Mouse (Mus musculus) heart, postnatal 0 days (tissue): ENCODE data around the gene Gm45844. TPM values are rescaled to one million over a fixed set of nuclear protein-coding genes. Genes with fewer than 3 reads are reported as not detected.

Experiments
- ATAC-seq: fragments of 200-750 bp; cut with Nextera tagmentation; 2 replicates; pipeline ENCODE4 v1.8.0; 2017; ENCODE audit warnings: low read depth, moderate number of reproducible peaks, moderate library complexity; ENCODE audit not compliant: insufficient read depth
- DNase-seq: peaks from one replicate; pipeline ENCODE4 v3.0.0-alpha.2; 2016; ENCODE audit warnings: low spot score
- H3K27ac ChIP-seq: fragments of 300-500 bp; sonication (generic); 2 replicates; pipeline ENCODE4 v1.5.1; 2014; ENCODE audit warnings: low read depth, mild to moderate bottlenecking
- H3K27me3 ChIP-seq: fragments of 300-500 bp; sonication (generic); 2 replicates; pipeline ENCODE4 v1.6.1; 2014; ENCODE audit warnings: low read length, mixed read lengths; ENCODE audit not compliant: control insufficient read depth, insufficient read depth
- H3K36me3 ChIP-seq: fragments of 300-500 bp; sonication (generic); replicated peaks from 2 replicates; pipeline ENCODE4 v1.6.1; 2014; ENCODE audit warnings: low read length, mixed read lengths; ENCODE audit not compliant: control insufficient read depth, insufficient read depth
- H3K4me1 ChIP-seq: fragments of 300-500 bp; sonication (generic); 2 replicates; pipeline ENCODE4 v1.6.1; 2014; ENCODE audit warnings: antibody characterized with exemption; ENCODE audit not compliant: control insufficient read depth, insufficient read depth
- H3K4me2 ChIP-seq: fragments of 300-500 bp; sonication (generic); 2 replicates; pipeline ENCODE4 v1.6.1; 2014; ENCODE audit warnings: low read depth, mild to moderate bottlenecking, low read length, moderate library complexity
- H3K4me3 ChIP-seq: fragments of 300-500 bp; sonication (generic); 2 replicates; pipeline ENCODE4 v1.5.1; 2014; ENCODE audit warnings: low read depth, low read length
- H3K9ac ChIP-seq: fragments of 300-500 bp; sonication (generic); replicated peaks from 2 replicates; pipeline ENCODE4 v1.6.1; 2014; ENCODE audit warnings: low read depth, low read length, mixed read lengths
- H3K9me3 ChIP-seq: fragments of 300-500 bp; sonication (generic); replicated peaks from 2 replicates; pipeline ENCODE4 v1.6.1; 2016; ENCODE audit warnings: low read length; ENCODE audit not compliant: control insufficient read depth
- CTCF ChIP-seq: IDR thresholded peaks from 2 replicates; pipeline ENCODE4 v1.5.1; 2016; ENCODE audit warnings: antibody characterized with exemption, control low read depth, low read depth
- EP300 ChIP-seq: IDR thresholded peaks from 2 replicates; pipeline ENCODE4 v1.6.1; 2016; ENCODE audit warnings: antibody characterized with exemption, low read depth
- WGBS: fragments of 180-500 bp; shearing (Covaris S2); extraction: QIAGEN DNeasy Blood & Tissue Kit; methylation state at CpG from one replicate; pipeline ENCODE4 v1.1.7; 2014; 5-methylcytosine and 5-hydroxymethylcytosine counted together
- microRNA-seq: library from miRNA; unstranded; fragments of <30 nt; microRNA quantifications from one replicate; pipeline ENCODE4, GENCODE M21; 2016
- polyA plus RNA-seq: library from polyadenylated mRNA; unstranded; fragments of >200 nt; fragmentation: Nextera tagmentation; extraction: Ambion mirVana; gene quantifications from 2 replicates; pipeline ENCODE4 v1.2.1, GENCODE M21; 2015
- total RNA-seq: library from RNA; depleted of rRNA; stranded (reverse); fragments of >200 nt; gene quantifications from 2 replicates; pipeline ENCODE4 v1.2.3, GENCODE M21; 2014; ENCODE audit warnings: low replicate concordance; rRNA removed

The Gm45844 gene
- total and polyA plus RNA-seq, 2 experiments from 2014 or later, result 1.8 to 2.4 TPM

GRCm38 (mm10) chr7:7188191-7188942, 89.7 kb downstream of the Gm45844 start:
- 11% methylated on average over 18 of the region's 18 CpGs for WGBS
- ATAC-seq (peak; percentile 84), DNase-seq (peak; percentile 55)
- Histone ChIP-seq H3K9ac (no peak overlapping the region), H3K4me1 (no peaks in the 10 kb centered on the region), H3K9me3 (no peaks in the 10 kb centered on the region), H3K4me2 (peak overlapping the region; percentile 62), H3K4me3 (peak overlapping the region; percentile 63), H3K27ac (no peak overlapping the region), H3K27me3 (no peaks in the 10 kb centered on the region), H3K36me3 (0 out of 2 replicates have a peak, but pooled peaks cover under 1% of the 10 kb centered on the region)
- TF ChIP-seq EP300, result no peak
- peak; percentile 57 for TF ChIP-seq CTCF

- no peaks in the 10 kb centered on the region for H3K9me3 ChIP-seq
- no peaks in the 10 kb centered on the region for H3K27me3 ChIP-seq
- WGBS, result 29% methylated on average over 13 of the region's 13 CpGs
- H3K4me2 ChIP-seq, result peak overlapping the region; percentile 62
- no peak overlapping the region for H3K27ac ChIP-seq
- peaks cover 8% of the 10 kb centered on the region for H3K36me3 ChIP-seq
- H3K4me1 ChIP-seq, result no peaks in the 10 kb centered on the region
- H3K9ac ChIP-seq, result no peak overlapping the region
- no peak for TF ChIP-seq CTCF
- no peak for TF ChIP-seq EP300
- H3K4me3 ChIP-seq, result peak overlapping the region; percentile 63
- ATAC-seq, result no peak
- DNase-seq, result no peak
Observed at GRCm38 (mm10) chr7:7187417-7188190, 90.5 kb downstream of the Gm45844 start.

- Histone ChIP-seq H3K4me1 (no peaks in the 10 kb centered on the region), H3K9ac (no peak overlapping the region), H3K4me3 (no peak overlapping the region), H3K27me3 (no peaks in the 10 kb centered on the region), H3K4me2 (no peak overlapping the region), H3K27ac (no peak overlapping the region), H3K36me3 (peaks cover 24% of the 10 kb centered on the region), H3K9me3 (no peaks in the 10 kb centered on the region)
- no peak for ATAC-seq
- TF ChIP-seq CTCF (no peak), EP300 (no peak)
- no peak for DNase-seq
- WGBS, result 89% methylated on average over 1 of the region's 1 CpGs
Observed at GRCm38 (mm10) chr7:7185897-7186296, 92.2 kb downstream of the Gm45844 start.

GRCm38 (mm10) chr7:7171227-7172147, 106.6 kb downstream of the Gm45844 start, which contains the start of gene Zfp418:
Gene Zfp418 (plus strand): TSS chr7:7171330.
- TF ChIP-seq EP300, result no peak
- no peak for TF ChIP-seq CTCF
- H3K4me1 ChIP-seq, result peaks cover 7% of the 10 kb centered on the region; the same call in 1 of the 2 replicates
- peaks cover 13% of the 10 kb centered on the region; the same call in 1 of the 2 replicates for H3K36me3 ChIP-seq
- no peak within 1 kb of the TSS for H3K27ac ChIP-seq
- 2% methylated on average over 26 of the region's 26 CpGs for WGBS
- H3K27me3 ChIP-seq, result no peaks in the 10 kb centered on the region
- ATAC-seq, result peak; percentile 93
- peak within 1 kb of the TSS; percentile 91 for H3K4me3 ChIP-seq
- H3K9me3 ChIP-seq, result no peaks in the 10 kb centered on the region
- peak within 1 kb of the TSS; percentile 72 for H3K9ac ChIP-seq
- peak; percentile 84 for DNase-seq
- H3K4me2 ChIP-seq, result peak within 1 kb of the TSS; percentile 93

Small RNA genes within 50 kb of the gene (microRNA-seq; reads per million reads assigned to microRNA genes)
- 1.1 reads per million for gene Mir5620

Other genes with a start within 250 kb of the Gm45844 start
- gene Zfp954, start 156.8 kb downstream of the Gm45844 start, total RNA-seq, result 6.9 and 8.2 TPM in 2 replicates
- gene Zfp954, start 156.8 kb downstream of the Gm45844 start, polyA plus RNA-seq, result 5.3 and 6.1 TPM in 2 replicates
- gene Zfp773, start 141.5 kb downstream of the Gm45844 start, total RNA-seq, result 0.04 TPM in 2 replicates
- 0.48 and 0.57 TPM in 2 replicates for gene Zfp773, start 141.5 kb downstream of the Gm45844 start, polyA plus RNA-seq
- gene Zfp418, start 107.0 kb downstream of the Gm45844 start, total RNA-seq, result 0.46 TPM in 1 of 2 replicates, not detected in the other
- 0.56 and 0.74 TPM in 2 replicates for gene Zfp418, start 107.0 kb downstream of the Gm45844 start, polyA plus RNA-seq
- 2.2 and 2.4 TPM in 2 replicates for gene Zfp772, start 68.3 kb downstream of the Gm45844 start, total RNA-seq
- gene Zfp772, start 68.3 kb downstream of the Gm45844 start, polyA plus RNA-seq, result 2.3 and 2.8 TPM in 2 replicates
- gene Vmn2r29, start 31.0 kb downstream of the Gm45844 start, total RNA-seq, result 0.88 TPM in 1 of 2 replicates, not detected in the other
- not detected in 2 replicates for gene Vmn2r29, start 31.0 kb downstream of the Gm45844 start, polyA plus RNA-seq
- 43.2 and 57.6 TPM in 2 replicates for gene Clcn4, start 22.6 kb upstream of the Gm45844 start, total RNA-seq
- gene Clcn4, start 22.6 kb upstream of the Gm45844 start, polyA plus RNA-seq, result 50.9 and 53.9 TPM in 2 replicates
- not detected in 2 replicates for gene Vmn2r30, start 59.3 kb upstream of the Gm45844 start, total RNA-seq
- gene Vmn2r30, start 59.3 kb upstream of the Gm45844 start, polyA plus RNA-seq, result not detected in 2 replicates
- gene Gm45783, start 96.3 kb upstream of the Gm45844 start, total RNA-seq, result not detected in 2 replicates
- not detected in 2 replicates for gene Gm45783, start 96.3 kb upstream of the Gm45844 start, polyA plus RNA-seq
- not detected in 2 replicates for gene Vmn2r31, start 121.4 kb upstream of the Gm45844 start, total RNA-seq
- gene Vmn2r31, start 121.4 kb upstream of the Gm45844 start, polyA plus RNA-seq, result not detected in 2 replicates
- not detected in 2 replicates for gene Vmn2r32, start 201.7 kb upstream of the Gm45844 start, total RNA-seq
- gene Vmn2r32, start 201.7 kb upstream of the Gm45844 start, polyA plus RNA-seq, result not detected in 2 replicates